Mouse (Mus musculus) myocyte (in vitro differentiated cells): ENCODE data around the gene Cdh3.

Experiments
- CEBPB ChIP-seq: IDR thresholded peaks from 2 replicates; pipeline ENCODE4 v1.6.1; 2011; ENCODE audit warnings: mild to moderate bottlenecking, moderate library complexity; ENCODE audit not compliant: poor library complexity, insufficient read depth, severe bottlenecking
- E2F4 ChIP-seq: IDR thresholded peaks from one replicate; pipeline ENCODE4 v1.6.1; 2011; ENCODE audit warnings: mild to moderate bottlenecking, control low read depth, moderate library complexity; ENCODE audit not compliant: insufficient read depth
- MYOG ChIP-seq, 3 experiments: IDR thresholded peaks; one replicate each; pipeline ENCODE4 v1.6.1; 2011; ENCODE audit warnings: control low read depth in 2 of 3, low read depth in 2 of 3, mild to moderate bottlenecking in 2 of 3; ENCODE audit not compliant: insufficient read length in 2 of 3, control insufficient read depth in 1 of 3, insufficient read depth in 1 of 3
- POLR2A ChIP-seq: IDR thresholded peaks from one replicate; pipeline ENCODE4 v1.6.1; 2011; ENCODE audit warnings: low read depth, mild to moderate bottlenecking, control low read depth, moderate library complexity; ENCODE audit not compliant: insufficient read length
- POLR2AphosphoS2 ChIP-seq: IDR thresholded peaks from one replicate; pipeline ENCODE4 v1.6.1; 2011; ENCODE audit warnings: low read depth, control low read depth; ENCODE audit not compliant: insufficient read length
- TCF12 ChIP-seq: IDR thresholded peaks from one replicate; pipeline ENCODE4 v1.6.1; 2011; ENCODE audit warnings: mild to moderate bottlenecking, control low read depth; ENCODE audit not compliant: poor library complexity, insufficient read depth, severe bottlenecking
- TCF3 ChIP-seq: IDR thresholded peaks from one replicate; pipeline ENCODE4 v1.6.1; 2011; ENCODE audit warnings: low read depth, control low read depth; ENCODE audit not compliant: insufficient read length
- USF1 ChIP-seq: IDR thresholded peaks from one replicate; pipeline ENCODE4 v1.6.1; 2011; ENCODE audit warnings: low read depth, mild to moderate bottlenecking, control low read depth, moderate library complexity

GRCm38 (mm10) chr8:106586896-106587295 lies 76.2 kb downstream of the Cdh3 start:
- TF ChIP-seq POLR2AphosphoS2 = no peak
- no peak for TF ChIP-seq POLR2A
- TF ChIP-seq TCF12 = no peak
- TF ChIP-seq E2F4 = no peak
- no peak for TF ChIP-seq USF1
- TF ChIP-seq CEBPB = no peak
- TF ChIP-seq TCF3 = no peak
- no peak for TF ChIP-seq MYOG (IDR thresholded peaks at IDR 0.05; ENCODE audit: control insufficient read depth in 1 of 3, insufficient read depth in 1 of 3, insufficient read length in 2 of 3, low read depth in 2 of 3)
